In genomic region chr17:31277931-31278330, GRCm38 (mm10) we compare ENCODE assay signal across 16 mouse cellular contexts. TPM values are rescaled to one million over a fixed set of nuclear protein-coding genes. Genes with fewer than 3 reads are reported as not detected.
DNase-seq lines count a peak whose midpoint lies in the region; ATAC-seq and TF ChIP-seq lines count a peak whose summit lies in the region.
"Had no signal": no experiment of that assay in that cellular context is flagged by ENCODE, and none has a peak within 500 bp of the region (broad histone marks: within the 10 kb centered on the region; RNA-seq: fewer than 3 reads in every experiment).

No protein-coding gene starts in this region.

- no peak for ATAC-seq in forebrain, embryonic 13.5 days
- ATAC-seq in hindbrain, embryonic 12.5 days (ENCODE audit: low FRiP score) = peak; percentile 19; the same call in 1 of the 2 replicates
- ATAC-seq in hindbrain, embryonic 14.5 days (ENCODE audit: low FRiP score) = no peak
- peak; percentile 39; the same call in 1 of the 2 replicates for ATAC-seq in lung, embryonic 14.5 days (ENCODE audit: insufficient read depth)

- H3K4me1 ChIP-seq in forebrain, embryonic 10.5 days = peaks cover 36% of the 10 kb centered on the region
- H3K4me1 ChIP-seq in forebrain, embryonic 13.5 days = peaks cover 23% of the 10 kb centered on the region
- H3K4me1 ChIP-seq in hindbrain, embryonic 12.5 days = peaks cover 9% of the 10 kb centered on the region
- peaks cover 13% of the 10 kb centered on the region; the same call in 1 of the 2 replicates for H3K4me1 ChIP-seq in hindbrain, embryonic 14.5 days (replicated peaks; ENCODE audit: control insufficient read depth, insufficient read depth, low read length)
- peaks cover 3% of the 10 kb centered on the region; the same call in 1 of the 2 replicates for H3K4me1 ChIP-seq in lung, embryonic 14.5 days (ENCODE audit: insufficient read depth)

- 80% methylated on average over 4 of the region's 4 CpGs for WGBS in forebrain, embryonic 10.5 days
- WGBS in forebrain, embryonic 13.5 days = 78% methylated on average over 4 of the region's 4 CpGs
- 77% methylated on average over 4 of the region's 4 CpGs for WGBS in hindbrain, embryonic 12.5 days
- 79% methylated on average over 4 of the region's 4 CpGs for WGBS in hindbrain, embryonic 14.5 days
- 62% methylated on average over 4 of the region's 4 CpGs for WGBS in lung, embryonic 14.5 days

- H3K4me2 ChIP-seq in forebrain, embryonic 13.5 days = no peak overlapping the region
- H3K4me2 ChIP-seq in hindbrain, embryonic 12.5 days (replicated peaks) = no peak overlapping the region
- H3K4me2 ChIP-seq in hindbrain, embryonic 14.5 days (replicated peaks) = no peak overlapping the region
- no peak overlapping the region for H3K4me2 ChIP-seq in lung, embryonic 14.5 days

- no peak for TF ChIP-seq CTCF in lung, embryonic 14.5 days (IDR thresholded peaks at IDR 0.05; ENCODE audit: low read depth)

- no peak for DNase-seq in forebrain, embryonic 10.5 days (ENCODE audit: extremely low spot score, low spot score)
- no peak for DNase-seq in hindbrain, embryonic 14.5 days (ENCODE audit: low spot score)
- DNase-seq in lung, embryonic 14.5 days = no peak
- no peak for DNase-seq in lung, postnatal 25 days (ENCODE audit: low spot score)
- DNase-seq in urinary bladder, adult 2 months (ENCODE audit: low spot score) = peak; percentile 18
- DNase-seq in urinary bladder, postnatal 10 days (ENCODE audit: low spot score) = no peak

- peak overlapping the region; percentile 62; the same call in 1 of the 2 replicates for H3K4me3 ChIP-seq in forebrain, embryonic 10.5 days
- no peak overlapping the region for H3K4me3 ChIP-seq in forebrain, embryonic 13.5 days
- H3K4me3 ChIP-seq in hindbrain, embryonic 12.5 days = no peak overlapping the region
- H3K4me3 ChIP-seq in hindbrain, embryonic 14.5 days (replicated peaks; ENCODE audit: low read length) = no peak overlapping the region
- no peak overlapping the region for H3K4me3 ChIP-seq in lung, embryonic 14.5 days (ENCODE audit: low read depth, low read length)
- H3K4me3 ChIP-seq: myocyte had no signal

- no peaks in the 10 kb centered on the region for H3K36me3 ChIP-seq in forebrain, embryonic 10.5 days (replicated peaks)
- no peaks in the 10 kb centered on the region for H3K36me3 ChIP-seq in forebrain, embryonic 13.5 days (ENCODE audit: poor library complexity, severe bottlenecking)
- H3K36me3 ChIP-seq in hindbrain, embryonic 12.5 days = no peaks in the 10 kb centered on the region
- H3K36me3 ChIP-seq in hindbrain, embryonic 14.5 days (replicated peaks; ENCODE audit: control insufficient read depth, insufficient read depth) = no peaks in the 10 kb centered on the region
- H3K36me3 ChIP-seq in lung, embryonic 14.5 days (ENCODE audit: insufficient read depth) = no peaks in the 10 kb centered on the region
- H3K36me3 ChIP-seq: embryonic facial prominence, embryonic 12.5 days; G1E; heart, embryonic 13.5 days; liver, embryonic 12.5 days had no signal

- peaks cover 8% of the 10 kb centered on the region for H3K27me3 ChIP-seq in forebrain, embryonic 10.5 days (ENCODE audit: poor library complexity, severe bottlenecking)
- H3K27me3 ChIP-seq in forebrain, embryonic 13.5 days = no peaks in the 10 kb centered on the region; the same call in 1 of the 2 replicates
- no peaks in the 10 kb centered on the region for H3K27me3 ChIP-seq in hindbrain, embryonic 12.5 days
- no peaks in the 10 kb centered on the region for H3K27me3 ChIP-seq in hindbrain, embryonic 14.5 days (ENCODE audit: control insufficient read depth, insufficient read depth, low read length)
- H3K27me3 ChIP-seq in lung, embryonic 14.5 days (ENCODE audit: insufficient read depth, low read length) = no peaks in the 10 kb centered on the region
- H3K27me3 ChIP-seq: embryonic facial prominence, embryonic 12.5 days; heart, embryonic 13.5 days had no signal

- no peak overlapping the region for H3K9ac ChIP-seq in forebrain, embryonic 13.5 days
- no peak overlapping the region for H3K9ac ChIP-seq in hindbrain, embryonic 12.5 days
- no peak overlapping the region for H3K9ac ChIP-seq in hindbrain, embryonic 14.5 days
- H3K9ac ChIP-seq in lung, embryonic 14.5 days = no peak overlapping the region
- H3K9ac ChIP-seq: embryonic facial prominence, embryonic 12.5 days; heart, embryonic 13.5 days; liver, embryonic 12.5 days; liver, postnatal 0 days had no signal

- no peaks in the 10 kb centered on the region for H3K9me3 ChIP-seq in forebrain, embryonic 10.5 days
- H3K9me3 ChIP-seq in forebrain, embryonic 13.5 days (replicated peaks) = no peaks in the 10 kb centered on the region
- H3K9me3 ChIP-seq in hindbrain, embryonic 12.5 days (replicated peaks) = no peaks in the 10 kb centered on the region
- H3K9me3 ChIP-seq in hindbrain, embryonic 14.5 days (ENCODE audit: control insufficient read depth, low read length) = no peaks in the 10 kb centered on the region
- no peaks in the 10 kb centered on the region for H3K9me3 ChIP-seq in lung, embryonic 14.5 days (ENCODE audit: low read depth, low read length)
- H3K9me3 ChIP-seq: embryonic facial prominence, embryonic 12.5 days; heart, embryonic 13.5 days; liver, embryonic 12.5 days had no signal

- no peak overlapping the region for H3K27ac ChIP-seq in forebrain, embryonic 10.5 days
- H3K27ac ChIP-seq in forebrain, embryonic 13.5 days = no peak overlapping the region; the same call in 1 of the 2 replicates
- H3K27ac ChIP-seq in hindbrain, embryonic 12.5 days = no peak overlapping the region
- H3K27ac ChIP-seq in hindbrain, embryonic 14.5 days = no peak overlapping the region
- H3K27ac ChIP-seq in lung, embryonic 14.5 days (ENCODE audit: low read depth) = no peak overlapping the region
- H3K27ac ChIP-seq: embryonic facial prominence, embryonic 12.5 days; heart, adult 2 months; heart, embryonic 13.5 days; liver, embryonic 12.5 days; macrophage had no signal

RNA-seq across cellular contexts. Expression of gene Rsph1, which starts 0.7 kb away (rescaled TPM):
- 3.5 and 4.3 TPM in 2 replicates for polyA plus RNA-seq in forebrain, embryonic 10.5 days (2016; fragmentation: Nextera tagmentation; extraction: Ambion mirVana)
- 4.0 and 5.2 TPM in 2 replicates for polyA plus RNA-seq in forebrain, embryonic 13.5 days (2015; fragmentation: Nextera tagmentation; extraction: Ambion mirVana)
- polyA plus RNA-seq in hindbrain, embryonic 12.5 days (2016; fragmentation: Nextera tagmentation; extraction: Ambion mirVana) = 6.9 and 8.2 TPM in 2 replicates
- 3.5 and 5.0 TPM in 2 replicates for polyA plus RNA-seq in hindbrain, embryonic 14.5 days (2014; fragmentation: Nextera tagmentation; extraction: Ambion mirVana)
- polyA plus RNA-seq in lung, embryonic 14.5 days (2014; fragmentation: Nextera tagmentation; extraction: Ambion mirVana) = 0.78 and 0.86 TPM in 2 replicates
- 1.2 and 2.2 TPM in 2 replicates for polyA plus RNA-seq in urinary bladder, adult 2 months (2012; rRNA removed)
- polyA plus RNA-seq: G1E had no signal

RNA-seq across cellular contexts. Expression of gene Slc37a1, which starts 8.7 kb away (rescaled TPM):
- polyA plus RNA-seq in forebrain, embryonic 10.5 days (2016; fragmentation: Nextera tagmentation; extraction: Ambion mirVana) = 4.5 and 6.7 TPM in 2 replicates
- polyA plus RNA-seq in forebrain, embryonic 13.5 days (2015; fragmentation: Nextera tagmentation; extraction: Ambion mirVana) = 10.4 and 11.4 TPM in 2 replicates
- polyA plus RNA-seq in hindbrain, embryonic 12.5 days (2016; fragmentation: Nextera tagmentation; extraction: Ambion mirVana) = 15.5 and 15.8 TPM in 2 replicates
- 10.4 and 11.6 TPM in 2 replicates for polyA plus RNA-seq in hindbrain, embryonic 14.5 days (2014; fragmentation: Nextera tagmentation; extraction: Ambion mirVana)
- 5.9 and 6.9 TPM in 2 replicates for polyA plus RNA-seq in lung, embryonic 14.5 days (2014; fragmentation: Nextera tagmentation; extraction: Ambion mirVana)
- polyA plus RNA-seq in urinary bladder, adult 2 months (2012; rRNA removed) = 10.6 and 11.7 TPM in 2 replicates
- polyA plus RNA-seq: G1E had no signal

Comparison
In these comparisons a context has a peak if more than half of its experiments do, and no peak if none do; other contexts are left out.
1. ATAC-seq: peak in hindbrain, embryonic 12.5 days (single experiment) and lung, embryonic 14.5 days (single experiment); none in forebrain, embryonic 13.5 days (single experiment) and hindbrain, embryonic 14.5 days (single experiment).